Mouse (Mus musculus): ENCODE measurements at regions not wholly inside any gene's neighbourhood (a gene's known extent, or its start where the extent isn't known, plus 50 kb on each side); places are given as distances from the start of the nearest gene placed in this dataset.

- Histone ChIP-seq H3K9me3 (ENCODE audit: control insufficient read depth, low read length) (no peaks in the 10 kb centered on the region), H3K36me3 (ENCODE audit: control insufficient read depth, insufficient read depth, low read length) (no peaks in the 10 kb centered on the region), H3K9ac (ENCODE audit: low read length) (no peak overlapping the region), H3K4me3 (ENCODE audit: control insufficient read depth in 1 of 2, insufficient read depth in 1 of 2, low read depth in 1 of 2, low read length in 2 of 2) (no peak overlapping the region), H3K27me3 (ENCODE audit: control insufficient read depth, insufficient read depth, low read length) (no peaks in the 10 kb centered on the region), H3K4me1 (ENCODE audit: control insufficient read depth in 2 of 2, insufficient read depth in 2 of 2, low read length in 2 of 2) (no peaks in the 10 kb centered on the region), H3K27ac (replicated peaks in 1 of 2; ENCODE audit: control insufficient read depth in 1 of 2, insufficient read depth in 1 of 2, low read depth in 2 of 2, low read length in 2 of 2) (no peak overlapping the region), H3K4me2 (ENCODE audit: low read length) (no peak overlapping the region)
- 70% methylated on average over 9 of the region's 9 CpGs for WGBS
- ATAC-seq (ENCODE audit: insufficient number of reproducible peaks, insufficient read depth, low FRiP score, low read depth), result no peak
Measured at GRCm38 (mm10) chr14:71030164-71030880, 430.7 kb upstream of the Fam160b2 start.

All from heart, embryonic 14.5 days (tissue).